9 mouse cellular contexts compared by ENCODE assay signal in the genomic region with DNA sequence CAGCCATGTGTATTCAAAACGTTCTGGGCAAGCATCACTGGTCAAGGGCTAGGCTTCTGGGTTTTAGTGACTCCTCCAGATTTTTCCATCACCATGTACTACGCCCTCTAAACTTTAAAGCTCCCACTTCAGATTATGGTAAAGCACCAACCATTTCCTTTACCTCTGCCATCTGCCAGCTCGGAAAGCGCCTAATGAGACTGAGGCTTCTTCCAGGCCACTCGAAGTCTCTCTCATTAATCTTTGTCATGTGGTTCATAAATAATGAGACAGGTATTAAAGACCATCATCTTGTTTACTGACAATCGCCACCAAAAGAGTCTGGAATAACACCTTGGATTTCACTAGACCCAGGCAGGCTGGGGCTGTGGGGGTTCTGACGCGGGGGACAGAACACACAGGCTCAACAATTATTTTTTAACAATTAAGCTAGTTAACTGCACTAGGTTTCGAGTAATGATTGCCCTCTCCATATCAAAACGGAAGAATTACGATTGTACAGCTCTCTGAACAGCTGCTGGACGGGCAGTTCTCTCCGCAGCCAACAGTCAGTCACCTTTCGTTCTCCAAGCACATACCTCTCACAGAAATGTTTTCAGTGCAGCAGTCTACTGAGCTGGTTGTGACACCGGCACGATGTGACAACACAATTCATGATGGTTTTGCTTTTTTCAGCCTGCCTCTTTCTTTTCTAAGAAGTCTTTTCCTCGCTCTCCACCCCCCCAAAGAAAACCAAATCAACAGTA.
DNase-seq lines count a peak whose midpoint lies in the region; ATAC-seq and TF ChIP-seq lines count a peak whose summit lies in the region.
"Had no signal": no experiment of that assay in that cellular context is flagged by ENCODE, and none has a peak within 500 bp of the region (broad histone marks: within the 10 kb centered on the region; RNA-seq: fewer than 3 reads in every experiment).

No protein-coding gene starts in this region.

- DNase-seq in heart, embryonic 10.5 days (ENCODE audit: low spot score) = no peak
- DNase-seq in heart, adult 11 months = no peak
- peak; percentile 39 for DNase-seq in brain, embryonic 14.5 days (ENCODE audit: low read depth)
- peak; percentile 10 for DNase-seq in naive thymus-derived CD4-positive, alpha-beta T cell, adult 2 months (ENCODE audit: low read depth)
- no peak for DNase-seq in gastrocnemius, postnatal 36 days
- DNase-seq in left cerebral cortex, adult 9 months (ENCODE audit: low spot score in 2 of 2) = no peak

- peak overlapping the region; percentile 70 for H3K4me2 ChIP-seq in heart, embryonic 13.5 days
- peak overlapping the region; percentile 63 for H3K4me2 ChIP-seq in limb, embryonic 13.5 days (replicated peaks)

- no peaks in the 10 kb centered on the region for H3K27me3 ChIP-seq in heart, embryonic 10.5 days (ENCODE audit: insufficient read depth, poor library complexity, severe bottlenecking)
- no peaks in the 10 kb centered on the region for H3K27me3 ChIP-seq in heart, embryonic 13.5 days (replicated peaks)
- no peaks in the 10 kb centered on the region for H3K27me3 ChIP-seq in limb, embryonic 13.5 days

- no peak for TF ChIP-seq POLR2A in brain, embryonic 14.5 days (IDR thresholded peaks at IDR 0.05; ENCODE audit: borderline replicate concordance, extremely low read depth, insufficient read depth, insufficient read length, poor library complexity, severe bottlenecking)

- no peak for ATAC-seq in heart, embryonic 13.5 days (ENCODE audit: extremely low read depth, insufficient number of reproducible peaks, low FRiP score, low TSS enrichment)
- no peak for ATAC-seq in limb, embryonic 13.5 days (ENCODE audit: low FRiP score, low read depth)

- peak overlapping the region; percentile 60 for H3K4me3 ChIP-seq in heart, embryonic 10.5 days
- H3K4me3 ChIP-seq in heart, embryonic 13.5 days = peak overlapping the region; percentile 54
- H3K4me3 ChIP-seq in limb, embryonic 13.5 days = peak overlapping the region; percentile 52

- TF ChIP-seq CTCF in brain, embryonic 14.5 days (IDR thresholded peaks at IDR 0.05; ENCODE audit: borderline replicate concordance, extremely low read depth, insufficient read depth, insufficient read length) = no peak

- peak overlapping the region; percentile 80 for H3K9ac ChIP-seq in heart, embryonic 13.5 days
- H3K9ac ChIP-seq in limb, embryonic 13.5 days = peak overlapping the region; percentile 67

- WGBS in heart, embryonic 10.5 days = 71% methylated on average over 17 of the region's 17 CpGs
- WGBS in heart, embryonic 13.5 days = 46% methylated on average over 17 of the region's 17 CpGs
- 35% methylated on average over 17 of the region's 17 CpGs for WGBS in limb, embryonic 13.5 days

- H3K9me3 ChIP-seq in heart, embryonic 10.5 days = no peaks in the 10 kb centered on the region
- H3K9me3 ChIP-seq in heart, embryonic 13.5 days = no peaks in the 10 kb centered on the region
- no peaks in the 10 kb centered on the region for H3K9me3 ChIP-seq in limb, embryonic 13.5 days
- H3K9me3 ChIP-seq: G1E had no signal

- intact Hi-C loops in gastrocnemius, postnatal 36 days (cut with DNase I) = no loop called here

- peak overlapping the region; percentile 84 for H3K27ac ChIP-seq in heart, embryonic 10.5 days
- H3K27ac ChIP-seq in heart, embryonic 13.5 days (replicated peaks) = peak overlapping the region; percentile 88
- peak overlapping the region; percentile 81 for H3K27ac ChIP-seq in limb, embryonic 13.5 days

- H3K4me1 ChIP-seq in heart, embryonic 10.5 days = peaks cover 28% of the 10 kb centered on the region
- H3K4me1 ChIP-seq in heart, embryonic 13.5 days = peaks cover 43% of the 10 kb centered on the region
- H3K4me1 ChIP-seq in limb, embryonic 13.5 days = peaks cover 17% of the 10 kb centered on the region

- H3K36me3 ChIP-seq in heart, embryonic 10.5 days = no peaks in the 10 kb centered on the region
- no peaks in the 10 kb centered on the region for H3K36me3 ChIP-seq in heart, embryonic 13.5 days
- no peaks in the 10 kb centered on the region for H3K36me3 ChIP-seq in limb, embryonic 13.5 days

Comparison
In these comparisons a context has a peak if more than half of its experiments do, and no peak if none do; other contexts are left out.
1. DNase-seq: peak in brain, embryonic 14.5 days (single experiment) and naive thymus-derived CD4-positive, alpha-beta T cell, adult 2 months (single experiment); none in heart, embryonic 10.5 days (single experiment), heart, adult 11 months (single experiment), gastrocnemius, postnatal 36 days (0 of 2) and left cerebral cortex, adult 9 months (0 of 2).
2. Peak in every context shown above with its lines, with median percentiles within 50 percentile points of each other: H3K27ac ChIP-seq and H3K4me3 ChIP-seq.